Mouse (Mus musculus) natural killer cell, adult 2 months (primary cell): ENCODE results near the gene Siah1b.

Source experiments
- DNase-seq, 2 experiments: peaks; one replicate each; pipeline ENCODE4 v3.0.0; 2022; ENCODE audit warnings: low spot score in 2 of 2

Siah1b gene

GRCm38 (mm10) chrX:164076040-164076775, at the start of gene Siah1b:
Gene Siah1b, minus strand, starts transcription at chrX:164076493.
- DNase-seq, result peak; percentile 92 to 93

GRCm38 (mm10) chrX:164123942-164124341, 47.6 kb upstream of the Siah1b start:
- no peak for DNase-seq

GRCm38 (mm10) chrX:164113744-164114143, 37.5 kb upstream of the Siah1b start:
- DNase-seq, result no peak

GRCm38 (mm10) chrX:164111146-164111545, 34.9 kb upstream of the Siah1b start:
- no peak for DNase-seq

GRCm38 (mm10) chrX:164102656-164103055, 26.4 kb upstream of the Siah1b start:
- no peak for DNase-seq

- no peak for DNase-seq
Measured at GRCm38 (mm10) chrX:164102198-164102597, 25.9 kb upstream of the Siah1b start.

GRCm38 (mm10) chrX:164101483-164101882, 25.2 kb upstream of the Siah1b start:
- DNase-seq, result no peak

GRCm38 (mm10) chrX:164095838-164096237, 19.5 kb upstream of the Siah1b start:
- no peak for DNase-seq

GRCm38 (mm10) chrX:164093435-164093834, 17.1 kb upstream of the Siah1b start:
- no peak for DNase-seq

- no peak for DNase-seq
Measured at GRCm38 (mm10) chrX:164092300-164093169, 16.2 kb upstream of the Siah1b start.

- no peak for DNase-seq
Measured at GRCm38 (mm10) chrX:164089916-164090315, 13.6 kb upstream of the Siah1b start.

GRCm38 (mm10) chrX:164088582-164088981, 12.3 kb upstream of the Siah1b start, which contains the start of gene Cltrn:
Gene Cltrn, plus strand, starts transcription at chrX:164088830.
- no peak for DNase-seq

- no peak for DNase-seq
Measured at GRCm38 (mm10) chrX:164082030-164082429, 5.7 kb upstream of the Siah1b start.

- DNase-seq, result no peak
Measured at GRCm38 (mm10) chrX:164068968-164069367, 7.3 kb downstream of the Siah1b start.

GRCm38 (mm10) chrX:164066185-164066584, 10.1 kb downstream of the Siah1b start:
- DNase-seq, result peak; percentile 55 to 61

GRCm38 (mm10) chrX:164059070-164059469, 17.2 kb downstream of the Siah1b start:
- no peak for DNase-seq

- DNase-seq, result no peak
Measured at GRCm38 (mm10) chrX:164058523-164058922, 17.8 kb downstream of the Siah1b start.

- DNase-seq, result no peak
Measured at GRCm38 (mm10) chrX:164055726-164056125, 20.6 kb downstream of the Siah1b start.

GRCm38 (mm10) chrX:164046736-164047135, 29.6 kb downstream of the Siah1b start:
- DNase-seq, result no peak

- no peak for DNase-seq
Measured at GRCm38 (mm10) chrX:164042069-164042468, 34.2 kb downstream of the Siah1b start.

GRCm38 (mm10) chrX:164038882-164039281, 37.4 kb downstream of the Siah1b start:
- no peak for DNase-seq

GRCm38 (mm10) chrX:164035931-164036330, 40.4 kb downstream of the Siah1b start:
- no peak for DNase-seq

GRCm38 (mm10) chrX:164035401-164035800, 40.9 kb downstream of the Siah1b start:
- no peak for DNase-seq
